Mouse (Mus musculus) splenic B cell, adult 2 months (primary cell): ENCODE results near the gene Fbxw21.

ENCODE experiments used
- DNase-seq: peaks from one replicate; pipeline ENCODE4 v3.0.0-alpha.2; 2011; ENCODE audit warnings: low read depth, low spot score
- H3K27me3 ChIP-seq: 2 replicates; pipeline ENCODE4 v1.6.1; 2012; ENCODE audit warnings: mild to moderate bottlenecking, low read length, moderate library complexity, mixed read lengths; ENCODE audit not compliant: control insufficient read depth, poor library complexity, insufficient read depth, severe bottlenecking
- H3K36me3 ChIP-seq: 2 replicates; pipeline ENCODE4 v1.6.1; 2012; ENCODE audit warnings: mild to moderate bottlenecking, low read length, moderate library complexity, mixed read lengths; ENCODE audit not compliant: control insufficient read depth, poor library complexity, insufficient read depth, severe bottlenecking

Gene Fbxw21

DNA sequence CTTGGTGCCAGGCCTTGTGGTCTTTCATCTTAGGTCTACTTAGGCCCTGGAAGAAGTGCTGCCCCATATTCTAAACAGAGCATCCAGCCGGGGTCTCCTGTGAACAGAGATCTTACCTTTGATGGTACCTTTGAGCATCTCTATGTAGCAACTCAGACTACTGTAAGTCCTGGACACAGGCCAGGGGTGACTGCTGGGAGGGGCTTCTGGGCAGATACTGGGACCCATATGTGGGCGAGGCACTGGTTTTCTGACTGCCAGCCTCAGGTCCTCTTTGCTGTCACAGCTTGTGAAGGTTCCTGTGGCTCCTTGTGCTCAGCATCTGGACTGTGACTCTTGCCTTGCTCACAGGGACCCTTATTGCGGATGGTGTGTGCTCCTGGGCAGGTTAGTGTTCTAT lies 59.3 kb downstream of the Fbxw21 start:
- no peaks in the 10 kb centered on the region for H3K27me3 ChIP-seq
- H3K36me3 ChIP-seq, result no peaks in the 10 kb centered on the region
- no peak for DNase-seq

DNA sequence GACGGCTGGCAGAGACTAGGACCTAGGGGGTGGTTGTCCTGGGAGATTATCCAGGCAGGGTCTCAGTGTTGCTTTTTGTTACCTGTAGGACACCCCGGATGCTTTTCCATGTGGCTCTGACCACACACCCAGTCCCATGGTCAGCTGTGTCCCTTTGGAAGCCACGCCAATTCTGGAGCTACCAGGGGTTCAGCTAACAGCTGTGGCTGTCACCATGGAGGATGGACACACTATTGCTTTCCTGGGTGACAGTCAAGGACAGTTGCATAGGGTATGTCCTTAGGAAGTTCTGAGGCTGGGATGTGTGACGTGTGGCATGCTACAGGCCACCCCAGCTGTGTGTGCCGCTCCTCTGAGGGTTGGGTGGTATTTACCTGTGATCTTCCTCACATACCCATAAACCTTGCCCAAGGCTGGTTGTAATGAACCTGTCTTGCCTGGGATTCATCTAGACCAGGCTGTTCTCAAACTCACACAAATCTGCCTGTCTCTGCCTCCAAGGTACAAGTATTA lies 59.9 kb downstream of the Fbxw21 start:
- DNase-seq, result no peak
- H3K27me3 ChIP-seq, result no peaks in the 10 kb centered on the region

DNA sequence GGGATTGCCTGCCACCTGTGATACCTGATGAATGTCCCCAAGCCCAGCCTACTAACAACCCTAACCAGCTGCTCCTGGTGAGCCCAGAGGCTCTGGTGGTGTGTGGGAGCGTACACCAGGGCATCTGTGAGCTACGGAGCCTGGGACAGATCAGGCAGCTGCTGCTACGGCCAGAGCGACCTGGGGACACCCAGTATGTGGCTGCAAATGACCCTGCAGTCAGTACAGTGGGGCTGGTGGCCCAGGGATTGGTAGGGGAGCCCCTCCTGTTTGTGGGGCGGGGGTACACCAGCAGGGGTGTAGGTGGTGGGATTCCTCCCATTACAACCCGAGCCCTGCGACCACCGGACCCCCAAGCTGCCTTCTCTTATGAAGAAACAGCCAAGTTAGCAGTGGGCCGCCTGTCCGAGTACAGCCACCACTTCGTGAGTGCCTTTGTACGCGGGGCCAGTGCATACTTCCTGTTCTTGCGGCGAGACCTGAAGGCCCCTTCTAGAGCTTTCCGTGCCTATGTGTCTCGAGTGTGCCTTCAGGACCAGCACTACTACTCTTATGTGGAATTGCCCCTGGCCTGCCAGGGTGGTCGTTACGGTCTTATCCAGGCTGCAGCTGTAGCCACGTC lies 61.4 kb downstream of the Fbxw21 start:
- H3K27me3 ChIP-seq, result no peaks in the 10 kb centered on the region
- no peaks in the 10 kb centered on the region for H3K36me3 ChIP-seq
- DNase-seq, result peak; percentile 24

More for the DNA sequence above, 59.9 kb downstream of the Fbxw21 start:
- no peaks in the 10 kb centered on the region for H3K36me3 ChIP-seq

DNA sequence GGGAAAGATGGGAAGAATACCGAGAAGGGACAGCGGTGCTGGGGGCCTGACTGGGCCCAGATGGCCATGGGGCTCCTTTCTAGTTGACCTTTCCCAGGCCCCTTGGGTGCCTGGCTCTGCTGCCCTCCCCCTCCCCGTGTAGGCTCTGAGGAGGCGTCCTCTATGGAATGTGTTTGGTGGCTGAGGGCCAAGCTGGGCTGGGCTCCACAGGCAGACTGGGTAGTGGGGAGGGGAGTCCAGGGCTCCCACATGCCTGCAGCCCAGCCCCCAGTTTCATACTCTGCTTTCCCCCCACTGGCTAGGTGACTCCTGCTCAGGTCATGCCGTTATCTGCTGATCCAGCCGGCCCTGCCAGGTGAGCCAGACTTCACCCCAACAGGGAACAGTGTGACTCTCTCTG lies 62.9 kb downstream of the Fbxw21 start:
- no peak for DNase-seq
- H3K27me3 ChIP-seq, result no peaks in the 10 kb centered on the region

DNA sequence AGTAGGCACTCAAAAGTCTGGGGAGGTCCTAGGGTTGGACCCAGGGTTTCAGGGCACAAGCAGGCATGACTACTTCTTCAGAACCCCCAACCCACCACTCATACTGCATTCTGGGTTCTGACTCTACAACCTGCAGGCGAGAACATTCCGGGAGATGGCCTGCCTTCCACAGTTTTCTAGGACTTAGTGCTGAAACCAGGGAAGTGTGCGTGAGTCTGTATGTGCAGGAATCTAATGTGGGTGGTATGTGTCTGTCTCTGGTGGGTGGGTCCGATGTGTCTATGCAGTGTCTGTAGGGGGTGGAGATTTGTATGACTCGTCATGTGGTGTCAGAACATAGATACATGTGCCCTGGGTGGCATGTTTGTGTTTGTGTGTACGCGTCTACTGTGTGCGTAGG lies 63.5 kb downstream of the Fbxw21 start:
- Histone ChIP-seq H3K36me3 (no peaks in the 10 kb centered on the region), H3K27me3 (no peaks in the 10 kb centered on the region)
- no peak for DNase-seq

More for the DNA sequence above, 62.9 kb downstream of the Fbxw21 start:
- no peaks in the 10 kb centered on the region for H3K36me3 ChIP-seq

DNA sequence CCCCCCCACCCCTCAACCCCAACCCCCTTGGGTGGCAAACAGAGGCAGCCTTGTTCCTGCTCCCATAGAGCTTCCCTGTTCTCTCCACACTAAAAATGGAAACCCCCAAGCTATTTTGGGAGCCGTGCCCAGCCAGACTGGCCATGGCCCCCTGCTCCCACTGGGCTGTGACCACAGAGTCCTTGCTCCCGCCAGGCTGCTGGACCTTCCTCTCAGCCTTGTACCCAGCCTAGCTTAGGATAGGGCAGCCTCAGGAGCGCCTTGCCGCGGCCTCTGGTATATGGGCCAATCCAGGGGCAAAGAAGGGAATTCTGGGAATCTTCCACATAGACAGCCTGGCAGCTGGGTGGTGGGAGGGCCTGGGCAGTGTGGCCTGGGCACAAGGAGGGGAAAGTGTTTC lies 64.0 kb downstream of the Fbxw21 start:
- no peak for DNase-seq
- no peaks in the 10 kb centered on the region for H3K36me3 ChIP-seq
- H3K27me3 ChIP-seq, result no peaks in the 10 kb centered on the region

DNA sequence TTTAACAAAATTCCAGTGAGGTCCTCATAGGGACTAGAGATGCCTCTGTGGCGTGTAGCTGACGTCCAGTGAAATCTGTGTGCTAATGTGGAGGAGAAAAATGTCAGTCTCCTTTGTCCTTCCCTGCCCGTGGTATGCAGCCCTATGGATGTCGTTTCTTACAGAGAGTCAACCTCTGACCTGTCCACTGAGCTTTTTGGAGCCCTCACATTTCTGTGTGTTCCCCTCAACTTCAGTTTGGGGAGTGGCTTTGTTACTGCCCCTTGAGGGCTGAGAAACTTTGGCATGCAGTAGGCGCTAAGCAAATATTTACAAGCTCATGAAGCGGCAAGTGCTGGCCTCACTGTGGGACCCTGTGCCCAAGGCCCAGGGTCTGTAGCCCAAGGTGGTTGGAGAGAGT lies 64.5 kb downstream of the Fbxw21 start:
- no peak for DNase-seq
- Histone ChIP-seq H3K27me3 (no peaks in the 10 kb centered on the region), H3K36me3 (no peaks in the 10 kb centered on the region)

DNA sequence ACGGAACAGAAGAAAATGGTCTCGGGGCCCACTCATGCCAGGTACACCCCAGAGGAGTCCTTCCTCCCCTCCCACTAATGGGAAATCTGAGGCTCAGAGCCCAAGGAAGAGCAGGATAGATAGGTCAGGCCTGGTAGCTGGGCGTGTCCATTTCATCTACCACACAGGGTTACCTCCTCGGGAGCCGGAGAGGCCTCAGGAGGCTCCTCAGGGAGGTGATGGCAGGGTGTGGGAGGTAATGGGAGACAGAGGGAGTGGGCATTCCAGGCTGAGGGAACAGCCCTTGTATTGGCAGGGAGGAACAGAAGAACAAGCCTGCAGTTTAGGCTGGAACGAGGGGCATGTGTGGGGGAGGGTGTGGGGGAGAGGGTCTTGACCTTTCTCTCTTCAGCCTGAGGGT lies 65.0 kb downstream of the Fbxw21 start:
- Histone ChIP-seq H3K36me3 (no peaks in the 10 kb centered on the region), H3K27me3 (no peaks in the 10 kb centered on the region)
- no peak for DNase-seq

DNA sequence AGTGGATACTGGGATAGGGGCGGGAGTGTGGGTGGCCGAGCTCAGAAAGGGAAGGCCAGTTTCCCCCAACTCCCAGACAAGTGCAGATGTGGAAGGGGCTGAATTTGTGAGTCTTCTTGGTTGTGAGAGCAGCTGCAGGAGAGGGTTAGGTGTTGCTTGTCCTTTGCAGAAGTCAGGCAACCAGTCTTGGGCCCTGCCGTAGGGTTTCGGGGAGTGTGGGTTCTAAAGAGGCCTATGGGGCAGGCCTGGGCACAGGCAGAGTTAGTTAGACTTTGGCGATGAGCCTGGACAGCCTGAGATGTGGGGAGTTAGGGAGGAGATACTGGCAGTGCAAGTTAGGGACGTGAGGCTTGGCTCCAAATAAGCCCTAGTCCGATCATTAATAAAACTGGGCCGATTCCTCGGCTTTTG lies 65.6 kb downstream of the Fbxw21 start:
- H3K27me3 ChIP-seq, result no peaks in the 10 kb centered on the region
- no peaks in the 10 kb centered on the region for H3K36me3 ChIP-seq
- no peak for DNase-seq

DNA sequence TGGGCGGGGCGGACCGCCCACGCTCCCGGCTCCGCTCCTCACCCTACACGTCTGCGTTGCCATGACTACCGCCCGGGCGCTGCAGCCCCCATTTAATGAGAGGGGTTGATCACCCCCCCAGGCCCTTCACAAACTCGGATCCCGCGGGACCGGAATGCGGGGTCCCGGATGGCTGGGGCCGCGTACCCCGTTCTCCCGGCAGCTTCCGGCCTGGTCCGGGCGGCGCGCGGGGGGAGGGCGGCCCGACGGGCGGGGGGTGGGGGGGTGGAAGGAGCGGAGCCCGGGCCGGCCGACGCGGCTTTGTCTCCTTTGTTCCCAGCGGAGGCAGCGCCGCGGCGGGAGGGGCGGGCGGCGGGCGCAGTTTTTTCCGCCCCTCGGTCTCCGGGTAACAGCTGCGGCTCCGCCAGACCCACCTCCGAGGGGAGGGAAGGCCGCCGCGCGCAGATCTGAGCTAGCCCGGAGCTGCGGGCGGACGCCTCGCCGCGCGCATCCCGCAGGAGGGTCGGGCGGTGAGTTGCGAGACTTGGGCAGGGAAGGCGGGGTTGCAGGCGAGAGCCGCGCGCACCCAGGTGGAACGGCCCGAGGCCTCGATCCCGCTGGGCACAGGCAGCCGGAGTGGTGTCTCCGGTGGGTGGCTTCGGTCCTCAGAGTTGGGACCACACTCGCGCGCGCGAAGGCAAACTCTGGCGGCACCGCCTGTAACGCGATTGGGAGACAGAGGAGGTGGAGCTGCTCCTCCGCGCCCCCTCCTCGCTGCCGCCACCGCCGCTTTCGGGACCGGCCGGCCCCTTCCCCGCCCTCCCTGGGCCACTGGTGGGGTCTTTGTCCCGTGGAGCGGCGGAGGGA lies 66.5 kb downstream of the Fbxw21 start, which contains the start of gene Plxnb1:
TSS of gene Plxnb1 (plus strand) at position 253 of the 846 bp plus-strand sequence.
- no peaks in the 10 kb centered on the region for H3K27me3 ChIP-seq
- peak; percentile 68 for DNase-seq

DNA sequence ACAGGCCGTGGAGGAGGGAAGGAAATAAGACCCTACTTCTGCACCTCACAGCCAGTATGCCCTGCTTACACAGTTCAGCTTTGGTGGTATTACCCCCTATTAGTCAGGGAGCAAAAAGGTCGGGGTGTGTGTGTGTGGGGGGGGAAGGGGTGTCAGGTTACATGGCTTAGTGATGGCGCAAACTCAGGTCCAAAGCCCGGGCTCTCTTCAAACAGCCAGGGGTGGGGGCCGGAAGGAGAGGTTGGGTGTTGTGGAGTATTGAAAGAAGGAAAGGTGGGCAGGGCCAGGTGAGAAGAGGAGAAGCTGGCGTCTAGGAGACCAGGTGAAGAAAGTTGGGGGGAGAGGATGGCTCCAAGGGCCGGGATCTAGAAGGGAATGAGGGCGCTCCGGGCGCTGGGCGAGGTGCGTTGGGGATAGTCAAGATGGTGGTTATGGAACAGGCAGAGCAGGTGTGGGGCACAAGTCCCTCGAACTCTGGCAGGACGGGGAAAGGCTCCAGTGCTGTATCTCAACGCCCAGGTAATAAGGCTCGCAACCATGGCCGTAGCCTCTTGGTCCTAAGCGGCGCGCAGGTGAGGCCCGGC lies 67.2 kb downstream of the Fbxw21 start:
- H3K36me3 ChIP-seq, result peaks cover 3% of the 10 kb centered on the region; the same call in 1 of the 2 replicates
- no peak for DNase-seq

More for the DNA sequence above, 66.5 kb downstream of the Fbxw21 start, which contains the start of gene Plxnb1:
- peaks cover 2% of the 10 kb centered on the region; the same call in 1 of the 2 replicates for H3K36me3 ChIP-seq

DNA sequence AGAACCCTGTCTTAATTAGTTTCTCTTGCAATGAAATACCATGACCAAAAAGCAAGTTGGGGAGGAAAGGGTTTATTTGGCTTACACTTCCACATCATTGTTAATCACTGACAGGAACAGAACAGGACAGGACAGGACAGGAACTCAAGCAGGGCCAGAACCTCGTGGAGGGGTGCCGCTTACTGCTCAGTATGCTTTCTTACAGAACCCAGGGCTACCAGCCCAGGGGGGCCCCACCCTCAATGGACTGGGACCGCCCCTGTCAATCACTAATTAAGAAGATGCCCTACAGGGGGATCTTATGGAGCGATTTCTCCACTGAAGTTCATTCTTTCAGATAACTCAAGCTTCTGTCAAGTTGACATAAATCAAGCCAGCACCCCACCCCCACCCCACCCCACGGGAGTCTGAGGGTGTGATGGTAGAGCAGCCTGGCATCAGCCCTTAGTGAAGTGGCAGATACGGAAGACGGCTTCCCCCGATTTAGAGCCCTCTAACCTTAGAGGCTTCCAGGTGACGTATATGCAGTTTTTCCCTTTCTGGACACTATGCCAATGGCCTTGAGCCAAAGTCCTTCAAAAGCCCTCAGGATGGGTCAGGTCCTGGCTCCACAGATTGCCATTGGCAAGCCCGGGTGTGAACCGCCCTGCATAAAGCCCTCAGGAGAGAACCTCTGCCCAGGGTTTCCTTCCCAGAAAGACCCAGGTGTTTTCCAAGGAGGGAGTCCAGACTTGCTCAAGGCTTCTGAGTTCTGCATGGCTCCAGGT lies 67.9 kb downstream of the Fbxw21 start:
- DNase-seq, result no peak
- Histone ChIP-seq H3K27me3 (no peaks in the 10 kb centered on the region), H3K36me3 (peaks cover 3% of the 10 kb centered on the region; the same call in 1 of the 2 replicates)

More for the DNA sequence above, 67.2 kb downstream of the Fbxw21 start:
- H3K27me3 ChIP-seq, result no peaks in the 10 kb centered on the region

DNA sequence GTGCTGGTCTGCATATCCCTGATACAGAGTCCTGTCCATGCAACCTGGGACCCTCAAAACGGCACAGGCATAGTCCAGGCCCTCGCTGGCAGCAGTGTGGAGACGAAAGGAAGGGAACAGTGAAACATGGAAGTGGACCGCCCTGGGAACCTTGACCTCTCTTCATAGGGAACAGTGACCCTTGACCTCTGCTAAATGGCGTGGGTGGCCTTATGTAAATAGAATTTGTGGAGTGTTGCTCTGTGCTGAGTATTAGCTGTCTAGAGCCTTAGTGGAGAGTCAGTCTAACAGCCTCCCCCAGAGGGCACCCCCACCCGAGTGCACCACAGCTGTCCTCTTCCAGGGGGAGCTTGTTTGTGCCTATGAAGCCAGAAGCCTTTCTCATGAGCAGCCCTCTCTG lies 69.0 kb downstream of the Fbxw21 start:
- no peaks in the 10 kb centered on the region for H3K27me3 ChIP-seq
- H3K36me3 ChIP-seq, result peaks cover 3% of the 10 kb centered on the region; the same call in 1 of the 2 replicates
- DNase-seq, result no peak

DNA sequence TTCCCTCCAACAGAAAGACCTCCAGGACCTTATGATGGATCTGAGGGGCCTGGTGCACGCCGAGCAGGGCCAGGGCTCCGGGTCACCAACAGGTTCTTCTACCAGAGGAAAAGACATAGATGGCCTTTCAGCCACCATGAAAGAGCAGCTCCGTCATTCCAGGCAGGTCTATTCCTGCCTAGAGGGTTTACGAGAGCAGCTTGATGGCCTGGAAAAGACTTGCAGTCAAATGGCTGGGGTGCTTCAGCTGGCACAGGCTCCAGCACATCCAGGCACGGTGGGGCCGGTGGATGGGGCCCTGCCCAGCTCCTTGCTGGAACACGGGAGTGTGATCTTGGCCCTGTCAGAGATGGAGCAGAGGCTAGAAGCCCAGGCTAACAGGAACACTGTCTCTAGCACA lies 70.0 kb downstream of the Fbxw21 start:
- H3K36me3 ChIP-seq, result peaks cover 3% of the 10 kb centered on the region; the same call in 1 of the 2 replicates
- H3K27me3 ChIP-seq, result no peaks in the 10 kb centered on the region
- no peak for DNase-seq
